Mouse (Mus musculus) megakaryocyte, embryonic 14.5 days (primary cell): ENCODE measurements around the gene Ccdc60.

Source experiments
- FLI1 ChIP-seq: IDR thresholded peaks from 2 replicates; pipeline ENCODE4 v1.6.1; 2012; ENCODE audit warnings: low read length, inconsistent platforms, mixed read lengths
- GATA1 ChIP-seq: IDR thresholded peaks from 3 replicates; pipeline ENCODE4 v1.6.1; 2012; ENCODE audit warnings: mixed read lengths, low read length, inconsistent platforms, borderline replicate concordance

DNA sequence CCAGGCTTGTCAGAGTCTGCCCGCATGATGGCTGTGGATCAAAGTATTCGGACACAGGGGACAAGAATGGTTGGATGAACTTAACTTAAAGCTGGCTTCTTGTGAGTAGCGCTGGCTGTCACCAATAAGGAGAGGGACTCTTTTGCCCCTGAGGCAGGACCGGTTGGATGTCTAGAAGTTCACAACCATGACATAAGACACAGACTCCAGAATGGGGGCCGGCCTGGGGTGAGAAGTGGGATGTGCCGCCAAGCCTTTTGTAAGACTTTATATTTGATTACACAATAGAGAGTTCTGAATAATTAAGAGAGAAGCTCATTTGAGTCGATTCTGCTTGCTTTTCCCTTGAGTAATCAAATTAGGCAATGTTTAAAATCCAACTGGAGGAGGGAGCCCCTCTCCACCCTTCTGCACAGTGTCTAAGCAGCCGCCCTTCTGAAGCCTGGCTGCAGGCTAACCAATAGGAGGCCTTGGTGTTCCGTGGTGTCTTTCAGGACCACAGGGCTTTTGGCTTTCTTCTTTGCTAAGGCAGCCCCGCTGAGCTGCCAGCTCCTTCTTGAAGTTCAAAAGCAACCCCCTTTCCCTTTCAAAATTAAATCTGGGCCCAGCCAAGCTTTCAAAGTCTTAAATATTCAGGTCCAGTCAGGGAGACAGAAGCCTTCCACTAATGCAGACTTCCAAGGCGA is 123.4 kb downstream of the Ccdc60 start:
- TF ChIP-seq GATA1 (no peak), FLI1 (no peak)
